Mouse (Mus musculus): ENCODE results near the gene Rho.

The Rho gene

GRCm38 (mm10) chr6:115975606-115976005 is 44.1 kb downstream of the Rho start:
- DNase-seq (ENCODE audit: low spot score in 2 of 2) = no peak

- no peak for DNase-seq (ENCODE audit: low spot score in 2 of 2)
Observed at GRCm38 (mm10) chr6:115977810-115978209, 46.3 kb downstream of the Rho start.

GRCm38 (mm10) chr6:115978596-115978995 is 47.0 kb downstream of the Rho start:
- DNase-seq (ENCODE audit: low spot score in 2 of 2) = no peak

- no peak for DNase-seq (ENCODE audit: low spot score in 2 of 2)
Observed at GRCm38 (mm10) chr6:115982889-115983288, 51.3 kb downstream of the Rho start.

- DNase-seq (ENCODE audit: low spot score in 2 of 2) = no peak
Observed at GRCm38 (mm10) chr6:115983306-115984038, 51.9 kb downstream of the Rho start.

GRCm38 (mm10) chr6:115984580-115984979 is 53.0 kb downstream of the Rho start:
- no peak for DNase-seq (ENCODE audit: low spot score in 2 of 2)

GRCm38 (mm10) chr6:115985622-115986021 is 54.1 kb downstream of the Rho start:
- DNase-seq (ENCODE audit: low spot score in 2 of 2) = no peak

- DNase-seq (ENCODE audit: low spot score in 2 of 2) = no peak
Observed at GRCm38 (mm10) chr6:115986472-115987095, 55.0 kb downstream of the Rho start.

- DNase-seq (ENCODE audit: low spot score in 2 of 2) = no peak
Observed at GRCm38 (mm10) chr6:115987096-115987747, 55.7 kb downstream of the Rho start.

- DNase-seq (ENCODE audit: low spot score in 2 of 2) = no peak
Observed at GRCm38 (mm10) chr6:115989032-115989431, 57.5 kb downstream of the Rho start.

GRCm38 (mm10) chr6:115989607-115990006 is 58.1 kb downstream of the Rho start:
- peak; percentile 86 to 91 for DNase-seq (ENCODE audit: low spot score in 2 of 2)

All from thymus, postnatal 10 days (tissue).